Mouse (Mus musculus): Measurements from ENCODE around the gene Mettl7b. TPM values are rescaled to one million over a fixed set of nuclear protein-coding genes. Genes with fewer than 3 reads are reported as not detected.

Gene Mettl7b
- 67.6 and 68.0 TPM in 2 replicates for polyA plus RNA-seq (2015; fragmentation: Nextera tagmentation; extraction: Ambion mirVana)

- ATAC-seq (ENCODE audit: low FRiP score, low TSS enrichment) (peak; percentile 73), DNase-seq (ENCODE audit: low spot score) (peak; percentile 42)
- Histone ChIP-seq H3K36me3 (ENCODE audit: control insufficient read depth, insufficient read depth, low read length) (no peaks in the 10 kb centered on the region), H3K27ac (replicated peaks) (peak within 1 kb of the TSS; percentile 56; the same call in 1 of the 2 replicates), H3K9me3 (ENCODE audit: control insufficient read depth, low read length) (no peaks in the 10 kb centered on the region), H3K27me3 (ENCODE audit: control insufficient read depth, insufficient read depth, low read length) (no peaks in the 10 kb centered on the region), H3K4me3 (ENCODE audit: low read depth, low read length) (no peak within 1 kb of the TSS), H3K4me1 (replicated peaks; ENCODE audit: control insufficient read depth, insufficient read depth) (no peaks in the 10 kb centered on the region), H3K4me2 (replicated peaks; ENCODE audit: low read depth) (no peak within 1 kb of the TSS), H3K9ac (ENCODE audit: low read length) (no peak within 1 kb of the TSS)
- no peak for TF ChIP-seq CTCF (IDR thresholded peaks at IDR 0.05; ENCODE audit: low read depth)
- no peak for TF ChIP-seq EP300 (optimal IDR thresholded peaks at IDR 0.05)
- WGBS: 64% methylated on average over 12 of the region's 12 CpGs
Observed at GRCm38 (mm10) chr10:128960590-128961584, at the start of gene Mettl7b. Gene Mettl7b (minus strand): TSS chr10:128960988.

- H3K4me1 ChIP-seq (replicated peaks; ENCODE audit: control insufficient read depth, insufficient read depth): no peaks in the 10 kb centered on the region
- no peak for TF ChIP-seq CTCF (IDR thresholded peaks at IDR 0.05; ENCODE audit: low read depth)
- TF ChIP-seq EP300 (optimal IDR thresholded peaks at IDR 0.05): no peak
- no peak within 1 kb of the TSS for H3K27ac ChIP-seq (replicated peaks)
- 79% methylated on average over 2 of the region's 2 CpGs for WGBS
- H3K36me3 ChIP-seq (ENCODE audit: control insufficient read depth, insufficient read depth, low read length): no peaks in the 10 kb centered on the region
- ATAC-seq (ENCODE audit: low FRiP score, low TSS enrichment): no peak
- H3K4me2 ChIP-seq (replicated peaks; ENCODE audit: low read depth): no peak within 1 kb of the TSS
- H3K9ac ChIP-seq (ENCODE audit: low read length): no peak within 1 kb of the TSS
- no peak within 1 kb of the TSS for H3K4me3 ChIP-seq (ENCODE audit: low read depth, low read length)
- DNase-seq (ENCODE audit: low spot score): no peak
- H3K9me3 ChIP-seq (ENCODE audit: control insufficient read depth, low read length): no peaks in the 10 kb centered on the region
- H3K27me3 ChIP-seq (ENCODE audit: control insufficient read depth, insufficient read depth, low read length): no peaks in the 10 kb centered on the region
Observed at GRCm38 (mm10) chr10:129010288-129010841, 49.6 kb upstream of the Mettl7b start, which contains the start of gene Olfr763. Gene Olfr763 (plus strand): TSS chr10:129010791.

- WGBS: 71% methylated on average over 14 of the region's 14 CpGs
- Histone ChIP-seq H3K36me3 (ENCODE audit: control insufficient read depth, insufficient read depth, low read length) (no peaks in the 10 kb centered on the region), H3K4me2 (replicated peaks; ENCODE audit: low read depth) (no peak overlapping the region), H3K27me3 (ENCODE audit: control insufficient read depth, insufficient read depth, low read length) (no peaks in the 10 kb centered on the region), H3K9me3 (ENCODE audit: control insufficient read depth, low read length) (no peaks in the 10 kb centered on the region), H3K9ac (ENCODE audit: low read length) (no peak overlapping the region), H3K4me1 (replicated peaks; ENCODE audit: control insufficient read depth, insufficient read depth) (no peaks in the 10 kb centered on the region), H3K27ac (replicated peaks) (no peak overlapping the region), H3K4me3 (ENCODE audit: low read depth, low read length) (no peak overlapping the region)
- TF ChIP-seq EP300 (optimal IDR thresholded peaks at IDR 0.05): no peak
- no peak for TF ChIP-seq CTCF (IDR thresholded peaks at IDR 0.05; ENCODE audit: low read depth)
- DNase-seq (ENCODE audit: low spot score): no peak
- no peak for ATAC-seq (ENCODE audit: low FRiP score, low TSS enrichment)
Observed at GRCm38 (mm10) chr10:129004032-129004920, 43.5 kb upstream of the Mettl7b start.

GRCm38 (mm10) chr10:128996523-128997040 lies 35.8 kb upstream of the Mettl7b start:
- Histone ChIP-seq H3K36me3 (ENCODE audit: control insufficient read depth, insufficient read depth, low read length) (no peaks in the 10 kb centered on the region), H3K27me3 (ENCODE audit: control insufficient read depth, insufficient read depth, low read length) (no peaks in the 10 kb centered on the region), H3K27ac (replicated peaks) (no peak overlapping the region), H3K4me3 (ENCODE audit: low read depth, low read length) (no peak overlapping the region), H3K4me2 (replicated peaks; ENCODE audit: low read depth) (no peak overlapping the region), H3K4me1 (replicated peaks; ENCODE audit: control insufficient read depth, insufficient read depth) (no peaks in the 10 kb centered on the region), H3K9ac (ENCODE audit: low read length) (no peak overlapping the region), H3K9me3 (ENCODE audit: control insufficient read depth, low read length) (no peaks in the 10 kb centered on the region)
- DNase-seq (ENCODE audit: low spot score) (no peak), ATAC-seq (ENCODE audit: low FRiP score, low TSS enrichment) (no peak)
- WGBS: 66% methylated on average over 4 of the region's 4 CpGs
- TF ChIP-seq EP300 (optimal IDR thresholded peaks at IDR 0.05) (no peak), CTCF (IDR thresholded peaks at IDR 0.05; ENCODE audit: low read depth) (no peak)

GRCm38 (mm10) chr10:128995796-128996195 lies 35.0 kb upstream of the Mettl7b start:
- H3K9ac ChIP-seq (ENCODE audit: low read length): no peak overlapping the region
- ATAC-seq (ENCODE audit: low FRiP score, low TSS enrichment): no peak
- 96% methylated on average over 1 of the region's 1 CpGs for WGBS

More at GRCm38 (mm10) chr10:128995796-128996195, 35.0 kb upstream of the Mettl7b start:
- Histone ChIP-seq H3K27me3 (ENCODE audit: control insufficient read depth, insufficient read depth, low read length) (no peaks in the 10 kb centered on the region), H3K4me3 (ENCODE audit: low read depth, low read length) (no peak overlapping the region), H3K27ac (replicated peaks) (no peak overlapping the region), H3K9me3 (ENCODE audit: control insufficient read depth, low read length) (no peaks in the 10 kb centered on the region), H3K4me1 (replicated peaks; ENCODE audit: control insufficient read depth, insufficient read depth) (no peaks in the 10 kb centered on the region), H3K36me3 (ENCODE audit: control insufficient read depth, insufficient read depth, low read length) (no peaks in the 10 kb centered on the region), H3K4me2 (replicated peaks; ENCODE audit: low read depth) (no peak overlapping the region)
- DNase-seq (ENCODE audit: low spot score): no peak
- no peak for TF ChIP-seq CTCF (IDR thresholded peaks at IDR 0.05; ENCODE audit: low read depth)
- TF ChIP-seq EP300 (optimal IDR thresholded peaks at IDR 0.05): no peak
